Mouse (Mus musculus): ENCODE measurements around the gene Tubb4a.

GRCm38 (mm10) chr17:57134693-57135092 is 47.1 kb upstream of the Tubb4a start:
- TF ChIP-seq CTCF (IDR thresholded peaks at IDR 0.05; ENCODE audit: insufficient read depth, low read depth, low read length) (no peak), POLR2A (IDR thresholded peaks at IDR 0.05; ENCODE audit: insufficient read depth, low read depth, low read length) (no peak)

Measured in olfactory bulb, adult 2 months (tissue).